Mouse (Mus musculus): ENCODE measurements around the gene Pcsk4. TPM values are rescaled to one million over a fixed set of nuclear protein-coding genes. Genes with fewer than 3 reads are reported as not detected.

Gene Pcsk4
- polyA plus RNA-seq, 1 experiment from 2014 or later = 2.1 TPM

GRCm38 (mm10) chr10:80363734-80364133 is 34.4 kb upstream of the Pcsk4 start:
- no peaks in the 10 kb centered on the region for H3K9me3 ChIP-seq
- no peaks in the 10 kb centered on the region for H3K36me3 ChIP-seq
- H3K4me2 ChIP-seq (replicated peaks) = no peak overlapping the region
- H3K4me3 ChIP-seq (replicated peaks) = no peak overlapping the region
- ATAC-seq = peak; percentile 58; the same call in 1 of the 2 replicates
- no peak overlapping the region for H3K27ac ChIP-seq
- peaks cover 7% of the 10 kb centered on the region for H3K4me1 ChIP-seq (replicated peaks)
- H3K27me3 ChIP-seq = peaks cover 31% of the 10 kb centered on the region
- H3K9ac ChIP-seq (replicated peaks) = no peak overlapping the region; the same call in 1 of the 2 replicates
- 27% methylated on average over 6 of the region's 6 CpGs for WGBS

- peaks cover 80% of the 10 kb centered on the region for H3K27me3 ChIP-seq
- H3K4me1 ChIP-seq (replicated peaks) = peaks cover 17% of the 10 kb centered on the region
- no peaks in the 10 kb centered on the region for H3K9me3 ChIP-seq
- 7% methylated on average over 31 of the region's 31 CpGs for WGBS
- H3K4me3 ChIP-seq (replicated peaks) = peak overlapping the region; percentile 28
- no peaks in the 10 kb centered on the region for H3K36me3 ChIP-seq
- peak; percentile 66 for ATAC-seq
- H3K9ac ChIP-seq (replicated peaks) = peak overlapping the region; percentile 42; the same call in 1 of the 2 replicates
- H3K27ac ChIP-seq = no peak overlapping the region
- peak overlapping the region; percentile 46 for H3K4me2 ChIP-seq (replicated peaks)
These were observed 28.8 kb upstream of the Pcsk4 start for GRCm38 (mm10) chr10:80357994-80358639.

GRCm38 (mm10) chr10:80357336-80357735 is 28.0 kb upstream of the Pcsk4 start:
- H3K9ac ChIP-seq (replicated peaks) = no peak overlapping the region
- peak; percentile 6; the same call in 1 of the 2 replicates for ATAC-seq
- H3K27ac ChIP-seq = no peak overlapping the region
- H3K4me2 ChIP-seq (replicated peaks) = peak overlapping the region; percentile 46; the same call in 1 of the 2 replicates
- no peaks in the 10 kb centered on the region for H3K9me3 ChIP-seq
- peak overlapping the region; percentile 28 for H3K4me3 ChIP-seq (replicated peaks)
- H3K4me1 ChIP-seq (replicated peaks) = peaks cover 17% of the 10 kb centered on the region
- peaks cover 82% of the 10 kb centered on the region for H3K27me3 ChIP-seq
- no peaks in the 10 kb centered on the region for H3K36me3 ChIP-seq
- 31% methylated on average over 7 of the region's 7 CpGs for WGBS

GRCm38 (mm10) chr10:80356737-80357136 is 27.4 kb upstream of the Pcsk4 start:
- H3K36me3 ChIP-seq = no peaks in the 10 kb centered on the region
- 1% methylated on average over 34 of the region's 34 CpGs for WGBS
- peak overlapping the region; percentile 21; the same call in 1 of the 2 replicates for H3K9ac ChIP-seq (replicated peaks)
- H3K27ac ChIP-seq = no peak overlapping the region
- ATAC-seq = no peak
- peaks cover 17% of the 10 kb centered on the region for H3K4me1 ChIP-seq (replicated peaks)
- peak overlapping the region; percentile 50 for H3K4me2 ChIP-seq (replicated peaks)
- H3K9me3 ChIP-seq = no peaks in the 10 kb centered on the region
- H3K27me3 ChIP-seq = peaks cover 88% of the 10 kb centered on the region
- peak overlapping the region; percentile 36 for H3K4me3 ChIP-seq (replicated peaks)

- Histone ChIP-seq H3K9me3 (no peaks in the 10 kb centered on the region), H3K4me3 (replicated peaks) (peak within 1 kb of the TSS; percentile 36), H3K27me3 (peaks cover 94% of the 10 kb centered on the region), H3K9ac (replicated peaks) (peak within 1 kb of the TSS; percentile 21; the same call in 1 of the 2 replicates), H3K4me1 (replicated peaks) (peaks cover 17% of the 10 kb centered on the region), H3K4me2 (replicated peaks) (peak within 1 kb of the TSS; percentile 50), H3K36me3 (no peaks in the 10 kb centered on the region), H3K27ac (no peak within 1 kb of the TSS)
- 1% methylated on average over 50 of the region's 53 CpGs for WGBS
- ATAC-seq = no peak
These were observed 26.8 kb upstream of the Pcsk4 start, which contains the start of gene Plk5 for GRCm38 (mm10) chr10:80356001-80356682. Gene Plk5, plus strand, starts transcription at chr10:80356459.

- no peaks in the 10 kb centered on the region for H3K36me3 ChIP-seq
- H3K9ac ChIP-seq (replicated peaks) = no peak overlapping the region
- H3K4me2 ChIP-seq (replicated peaks) = no peak overlapping the region
- ATAC-seq = no peak
- peaks cover 98% of the 10 kb centered on the region for H3K27me3 ChIP-seq
- no peaks in the 10 kb centered on the region for H3K9me3 ChIP-seq
- peaks cover 17% of the 10 kb centered on the region for H3K4me1 ChIP-seq (replicated peaks)
- H3K27ac ChIP-seq = no peak overlapping the region
- 4% methylated on average over 9 of the region's 9 CpGs for WGBS
- no peak overlapping the region for H3K4me3 ChIP-seq (replicated peaks)
These were observed 26.1 kb upstream of the Pcsk4 start for GRCm38 (mm10) chr10:80355431-80355830.

GRCm38 (mm10) chr10:80352727-80353126 is 23.4 kb upstream of the Pcsk4 start:
- Histone ChIP-seq H3K36me3 (no peaks in the 10 kb centered on the region), H3K4me1 (replicated peaks) (peaks cover 26% of the 10 kb centered on the region), H3K27ac (no peak overlapping the region), H3K4me2 (replicated peaks) (no peak overlapping the region), H3K27me3 (peaks cover 99% of the 10 kb centered on the region), H3K4me3 (replicated peaks) (no peak overlapping the region), H3K9ac (replicated peaks) (no peak overlapping the region; the same call in 1 of the 2 replicates), H3K9me3 (no peaks in the 10 kb centered on the region)
- 63% methylated on average over 8 of the region's 8 CpGs for WGBS
- ATAC-seq = no peak

GRCm38 (mm10) chr10:80351896-80352295 is 22.6 kb upstream of the Pcsk4 start:
- H3K27ac ChIP-seq = no peak overlapping the region
- H3K4me1 ChIP-seq (replicated peaks) = peaks cover 29% of the 10 kb centered on the region
- H3K9ac ChIP-seq (replicated peaks) = no peak overlapping the region
- ATAC-seq = no peak
- H3K36me3 ChIP-seq = no peaks in the 10 kb centered on the region
- 24% methylated on average over 11 of the region's 11 CpGs for WGBS
- peaks cover 99% of the 10 kb centered on the region for H3K27me3 ChIP-seq
- no peaks in the 10 kb centered on the region for H3K9me3 ChIP-seq
- no peak overlapping the region for H3K4me3 ChIP-seq (replicated peaks)
- H3K4me2 ChIP-seq (replicated peaks) = no peak overlapping the region

- ATAC-seq = peak; percentile 87
- Histone ChIP-seq H3K4me2 (replicated peaks) (no peak overlapping the region), H3K36me3 (no peaks in the 10 kb centered on the region), H3K9ac (replicated peaks) (no peak overlapping the region), H3K4me1 (replicated peaks) (peaks cover 14% of the 10 kb centered on the region), H3K27me3 (peaks cover 97% of the 10 kb centered on the region), H3K4me3 (replicated peaks) (no peak overlapping the region), H3K9me3 (no peaks in the 10 kb centered on the region), H3K27ac (no peak overlapping the region)
- WGBS = 4% methylated on average over 7 of the region's 7 CpGs
These were observed 21.0 kb upstream of the Pcsk4 start for GRCm38 (mm10) chr10:80350292-80350691.

- Histone ChIP-seq H3K9me3 (no peaks in the 10 kb centered on the region), H3K4me1 (replicated peaks) (peaks cover 18% of the 10 kb centered on the region), H3K9ac (replicated peaks) (no peak overlapping the region), H3K4me3 (replicated peaks) (no peak overlapping the region), H3K36me3 (no peaks in the 10 kb centered on the region), H3K27me3 (peaks cover 97% of the 10 kb centered on the region), H3K4me2 (replicated peaks) (no peak overlapping the region), H3K27ac (no peak overlapping the region)
- 14% methylated on average over 26 of the region's 26 CpGs for WGBS
- no peak for ATAC-seq
These were observed 19.7 kb upstream of the Pcsk4 start for GRCm38 (mm10) chr10:80348981-80349380.

GRCm38 (mm10) chr10:80348244-80348781 is 19.0 kb upstream of the Pcsk4 start, which contains the start of gene Adamtsl5:
Gene Adamtsl5, minus strand, starts transcription at chr10:80348412.
- no peaks in the 10 kb centered on the region for H3K9me3 ChIP-seq
- peaks cover 99% of the 10 kb centered on the region for H3K27me3 ChIP-seq
- under 1% methylated on average over 42 of the region's 42 CpGs for WGBS
- no peak within 1 kb of the TSS for H3K27ac ChIP-seq
- peak within 1 kb of the TSS; percentile 27 for H3K4me2 ChIP-seq (replicated peaks)
- H3K4me1 ChIP-seq (replicated peaks) = peaks cover 23% of the 10 kb centered on the region
- peak within 1 kb of the TSS; percentile 18 for H3K4me3 ChIP-seq (replicated peaks)
- no peaks in the 10 kb centered on the region for H3K36me3 ChIP-seq
- H3K9ac ChIP-seq (replicated peaks) = no peak within 1 kb of the TSS; the same call in 1 of the 2 replicates
- ATAC-seq = no peak; the same call in 1 of the 2 replicates

- H3K4me1 ChIP-seq (replicated peaks) = peaks cover 31% of the 10 kb centered on the region
- peaks cover 99% of the 10 kb centered on the region for H3K27me3 ChIP-seq
- no peaks in the 10 kb centered on the region for H3K9me3 ChIP-seq
- no peak overlapping the region for H3K4me2 ChIP-seq (replicated peaks)
- no peak overlapping the region for H3K4me3 ChIP-seq (replicated peaks)
- H3K9ac ChIP-seq (replicated peaks) = no peak overlapping the region
- ATAC-seq = no peak
- H3K27ac ChIP-seq = no peak overlapping the region
- no peaks in the 10 kb centered on the region for H3K36me3 ChIP-seq
- 12% methylated on average over 17 of the region's 17 CpGs for WGBS
These were observed 18.2 kb upstream of the Pcsk4 start for GRCm38 (mm10) chr10:80347514-80347967.

Data from midbrain, embryonic 13.5 days (tissue).